Mouse (Mus musculus) urinary bladder, postnatal 10 days (tissue): ENCODE measurements around the gene Msgn1.

Experiments
- DNase-seq: peaks from one replicate; pipeline ENCODE4 v3.0.0; 2022; ENCODE audit warnings: low spot score

Msgn1 gene

DNA sequence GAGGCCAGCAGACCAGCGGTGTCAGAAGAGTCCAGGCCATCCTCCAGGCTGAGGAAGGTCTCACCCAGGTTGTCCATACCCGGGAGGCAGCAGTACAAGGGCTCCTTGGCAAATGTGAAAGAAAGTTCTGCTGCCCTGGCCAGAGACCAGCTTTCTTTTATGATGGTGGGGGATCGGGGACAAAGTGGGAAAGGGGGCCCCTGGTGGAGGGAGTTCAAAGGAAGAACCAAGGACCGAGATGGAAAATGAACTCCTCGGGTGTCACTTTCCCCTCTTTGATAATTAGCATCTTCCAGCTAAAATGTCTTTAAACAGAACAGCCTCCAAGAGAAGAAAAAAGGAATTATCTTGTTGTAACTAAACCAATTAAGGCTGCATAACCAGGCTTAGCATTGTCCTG lies at the start of gene Msgn1:
Gene Msgn1, minus strand, starts transcription at position 101 of the 400 bp plus-strand sequence.
- no peak for DNase-seq

DNA sequence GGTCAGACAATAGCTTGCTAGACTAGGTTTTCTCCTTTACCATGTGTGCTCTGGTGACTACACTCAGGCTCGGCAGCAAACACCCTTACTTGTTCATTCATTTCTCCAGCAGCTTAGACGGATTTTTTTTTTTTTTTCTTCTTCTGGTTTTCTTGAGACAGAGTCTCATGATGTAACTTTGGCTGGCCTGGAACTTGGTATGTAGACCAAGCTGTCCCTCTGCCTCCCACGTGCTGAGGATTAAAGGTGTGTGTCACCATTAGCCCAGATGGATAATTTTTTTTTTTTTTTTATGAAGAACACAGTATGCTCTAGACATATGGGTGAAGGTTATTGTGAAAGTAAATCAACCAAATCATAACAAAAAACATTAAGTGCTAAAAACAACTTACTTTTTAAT lies 41.5 kb upstream of the Msgn1 start:
- DNase-seq = no peak

DNA sequence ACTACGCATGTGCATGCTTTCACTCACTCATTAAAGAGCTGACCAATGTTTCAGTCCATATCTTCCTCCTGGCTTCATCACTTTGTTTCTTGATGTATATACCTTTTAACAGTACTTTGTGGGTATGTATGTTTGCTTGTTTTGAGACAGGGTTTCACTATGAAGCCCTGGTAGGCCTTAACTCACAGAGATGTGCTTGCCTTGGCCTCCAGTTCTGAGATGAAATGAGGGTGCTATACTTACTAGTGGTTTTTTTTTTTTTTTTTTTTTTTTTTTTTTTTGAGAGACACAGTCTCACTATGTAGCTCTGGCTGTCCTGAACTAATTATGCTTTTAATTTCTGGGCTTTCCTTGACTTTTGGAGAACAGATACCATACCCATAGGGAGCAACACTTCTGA lies 38.7 kb upstream of the Msgn1 start:
- DNase-seq = no peak

DNA sequence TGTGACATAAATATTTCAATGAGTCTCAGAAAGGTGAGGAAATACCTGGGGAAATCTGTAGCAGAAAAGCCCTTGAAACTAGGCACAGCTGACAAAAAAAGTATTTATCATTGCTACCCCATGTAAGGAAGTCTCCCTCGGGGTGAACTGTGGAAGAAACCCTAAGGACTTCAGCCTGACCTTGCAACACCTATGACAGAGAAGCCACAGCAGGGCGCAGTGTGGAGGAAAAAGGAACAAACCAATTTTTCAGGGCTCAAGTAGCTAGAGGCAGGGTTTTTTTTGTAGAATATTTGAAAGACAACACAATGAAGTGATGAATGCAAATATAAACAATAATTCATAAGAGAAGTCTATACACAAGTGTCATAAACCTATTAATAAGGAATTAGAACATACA lies 27.2 kb upstream of the Msgn1 start:
- no peak for DNase-seq

DNA sequence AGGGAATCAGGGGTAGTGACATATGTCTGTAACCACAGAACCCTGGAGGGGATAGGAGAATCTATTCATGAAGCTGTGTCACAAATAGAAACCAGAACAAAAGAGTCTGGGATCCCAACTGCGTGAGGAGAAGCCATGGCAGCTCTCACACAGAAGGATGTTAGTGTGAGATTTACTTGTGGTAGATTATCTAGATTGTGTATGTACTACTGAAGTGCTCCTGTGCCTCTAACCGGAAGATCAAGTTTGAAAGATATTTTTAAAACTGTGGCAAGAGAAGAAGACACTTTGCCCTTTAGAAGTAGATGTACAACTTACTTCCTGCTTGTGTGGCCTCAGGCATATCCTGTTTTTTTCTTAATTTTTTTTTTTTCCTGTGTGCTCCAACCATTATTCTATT lies 21.5 kb upstream of the Msgn1 start:
- no peak for DNase-seq

DNA sequence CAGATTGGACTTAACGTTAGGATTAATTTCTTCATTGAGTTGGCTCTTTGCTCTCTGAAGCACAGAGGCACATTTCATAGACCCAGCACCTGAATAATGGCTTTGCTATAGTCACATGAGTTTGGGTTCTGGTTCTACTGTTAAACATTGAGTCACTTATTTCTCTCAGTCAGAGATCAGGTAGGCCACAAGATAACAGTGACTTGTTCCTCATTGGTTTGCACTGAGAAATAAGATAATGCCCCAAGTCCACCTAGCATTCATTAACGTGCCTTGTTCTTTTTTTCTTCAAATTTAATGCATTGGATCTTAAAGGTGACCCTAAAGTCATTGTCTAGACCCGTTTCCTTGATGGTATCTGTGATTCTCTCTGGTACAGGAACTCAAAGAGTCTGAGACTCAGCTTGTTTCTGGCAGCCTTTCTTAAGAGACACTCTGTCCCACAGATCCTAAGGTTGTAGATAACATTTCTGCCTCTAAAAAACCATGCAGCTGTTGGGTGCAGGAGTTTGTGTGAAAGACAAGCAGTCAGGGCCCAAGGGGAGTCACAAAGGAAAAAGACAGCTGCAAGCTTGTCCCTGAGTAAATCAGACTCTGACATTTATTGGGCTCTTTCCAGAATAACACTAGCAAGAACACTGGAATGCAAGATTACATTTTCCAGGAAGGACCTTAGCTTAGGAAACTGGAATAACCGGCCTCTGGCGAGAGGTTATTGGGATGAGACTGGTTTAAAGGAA lies 17.9 kb upstream of the Msgn1 start:
- no peak for DNase-seq

DNA sequence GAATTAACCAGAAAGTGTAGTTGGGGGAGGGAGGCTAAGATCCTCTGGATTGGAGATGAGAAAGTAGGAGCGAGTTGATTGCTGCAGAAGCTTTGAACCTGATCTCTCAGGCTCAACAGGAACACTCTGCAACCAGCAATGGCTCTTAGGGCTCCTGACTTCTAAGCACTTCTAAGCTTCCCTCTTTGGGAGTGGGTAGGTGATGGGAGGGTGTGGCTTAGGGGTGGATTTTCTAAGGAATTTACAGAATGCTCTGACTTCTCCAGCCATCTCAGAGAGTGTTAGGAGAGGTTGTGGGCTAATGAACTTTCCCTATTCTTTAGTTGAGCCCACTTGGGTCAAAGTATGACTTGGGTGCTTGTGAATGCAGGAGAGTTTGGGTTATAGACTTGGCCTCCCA lies 17.4 kb upstream of the Msgn1 start:
- DNase-seq = no peak

DNA sequence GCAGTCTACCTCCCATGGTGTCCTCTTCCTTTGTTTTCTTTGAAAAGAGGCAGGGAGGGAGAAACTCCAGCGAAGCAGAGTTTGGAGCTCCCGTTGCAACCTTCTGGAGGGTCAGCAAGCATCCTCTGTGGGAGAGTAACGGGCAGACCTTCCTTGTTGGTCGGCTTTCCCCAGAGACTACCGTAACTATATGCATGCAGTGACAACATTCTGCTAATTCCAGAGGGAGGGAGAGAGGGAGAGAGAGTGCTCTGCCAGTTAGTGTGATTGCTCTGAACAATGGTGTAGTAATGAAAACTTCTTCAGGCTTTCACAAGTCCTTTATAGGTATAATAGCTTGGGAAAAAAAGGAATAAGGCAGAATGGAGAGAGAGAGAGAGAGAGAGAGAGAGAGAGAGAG lies 15.9 kb upstream of the Msgn1 start:
- DNase-seq = no peak

DNA sequence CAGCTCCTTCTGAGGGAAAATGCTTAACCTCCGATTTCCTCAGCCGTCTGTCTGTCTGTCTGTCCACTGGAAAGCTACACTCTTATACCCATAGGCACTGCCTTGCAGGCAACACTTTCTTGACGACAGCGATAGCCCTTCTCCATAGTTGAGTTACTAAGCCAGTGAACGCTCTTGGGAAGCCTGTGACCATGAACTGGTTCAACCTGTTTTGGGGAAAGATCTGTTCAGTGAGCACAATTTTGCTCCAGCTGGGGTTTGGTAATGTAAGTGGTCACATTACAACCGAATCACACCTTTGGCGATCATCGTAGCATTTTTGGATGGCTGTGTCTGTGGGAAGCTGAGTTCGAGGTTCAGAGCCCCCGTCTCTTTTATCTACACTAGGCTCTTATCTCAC lies 14.3 kb upstream of the Msgn1 start:
- no peak for DNase-seq

DNA sequence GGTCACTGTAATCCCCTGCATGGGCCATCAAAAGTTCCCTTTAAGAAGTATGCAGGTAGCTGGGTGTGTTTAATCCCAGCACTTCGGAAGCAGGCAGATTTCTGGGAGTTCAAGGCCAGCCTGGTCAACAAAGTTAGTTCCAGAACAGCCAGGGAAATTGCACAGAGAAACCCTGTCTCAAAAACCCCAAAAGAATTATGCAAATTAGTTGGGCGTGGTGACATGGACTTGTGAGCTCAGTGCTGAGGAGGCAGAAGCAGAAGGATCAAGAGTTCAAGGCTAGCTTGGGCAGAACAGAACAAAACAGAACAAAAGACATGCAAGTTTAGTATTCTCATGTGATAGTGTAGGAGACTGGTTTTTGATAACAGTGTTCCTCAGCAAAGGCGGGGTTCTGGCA lies 13.8 kb upstream of the Msgn1 start:
- DNase-seq = no peak

DNA sequence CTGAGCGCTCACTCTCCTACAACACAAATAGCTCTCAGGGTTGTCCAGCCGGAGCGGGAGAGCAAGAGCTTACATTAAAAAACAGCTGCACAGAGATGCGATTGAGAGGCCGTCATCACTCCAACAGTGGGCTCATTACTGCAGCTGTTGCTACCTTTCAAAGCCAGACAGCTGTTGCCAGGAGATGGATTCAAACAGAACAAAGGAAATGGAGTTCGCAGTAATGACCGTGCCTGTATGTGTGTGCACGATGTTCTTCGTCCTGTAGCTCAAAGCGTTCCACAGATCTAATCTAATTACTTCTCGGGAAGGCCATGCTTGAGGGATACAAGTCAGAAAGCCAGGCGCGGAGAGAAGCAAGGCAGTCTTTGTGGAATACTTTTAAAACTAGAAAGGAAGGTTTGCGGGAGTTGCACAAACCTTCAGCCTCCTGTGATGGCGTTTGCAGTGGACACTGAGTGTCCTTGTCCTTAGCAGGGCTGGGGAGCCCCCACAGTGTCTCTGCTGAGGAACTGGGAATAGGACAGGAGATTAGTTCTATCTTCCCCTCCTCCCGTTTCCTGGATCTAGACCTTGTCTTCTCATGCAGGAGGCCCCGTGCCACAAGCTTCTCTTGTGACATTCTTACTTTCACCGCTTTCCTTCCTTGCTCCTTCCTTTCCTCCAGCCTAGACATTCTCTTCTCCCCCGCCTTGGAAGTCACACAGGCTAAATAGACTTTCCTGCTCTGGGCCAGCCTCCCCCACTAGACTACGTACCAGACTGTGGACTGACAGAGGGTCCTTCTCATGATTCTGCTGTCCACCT lies 13.0 kb upstream of the Msgn1 start:
- DNase-seq = no peak

DNA sequence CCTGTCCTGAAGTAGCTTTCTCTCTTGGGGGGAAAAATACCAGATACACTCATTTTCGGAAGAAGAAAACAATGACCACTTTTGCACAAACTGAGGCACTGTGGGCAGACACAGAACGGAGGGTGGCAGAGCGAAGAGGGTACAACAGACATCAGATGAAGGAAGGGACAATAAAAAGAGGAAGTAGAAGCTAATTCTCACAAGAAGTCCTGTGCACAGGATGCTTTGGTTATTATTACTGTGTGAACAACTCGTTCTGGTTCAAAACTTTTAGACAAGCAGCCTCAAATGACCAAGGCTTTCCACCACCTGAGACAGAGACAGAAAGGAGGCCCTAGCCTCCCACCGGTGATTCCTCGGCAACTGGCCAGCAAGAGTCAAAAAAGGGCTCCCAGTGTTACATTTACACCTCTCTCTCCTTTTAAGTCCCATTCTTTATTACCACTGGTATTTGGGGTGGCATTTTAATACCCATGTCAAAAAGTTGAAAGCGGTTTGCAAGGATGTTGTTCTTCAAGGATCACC lies 9.0 kb upstream of the Msgn1 start:
- DNase-seq = no peak

DNA sequence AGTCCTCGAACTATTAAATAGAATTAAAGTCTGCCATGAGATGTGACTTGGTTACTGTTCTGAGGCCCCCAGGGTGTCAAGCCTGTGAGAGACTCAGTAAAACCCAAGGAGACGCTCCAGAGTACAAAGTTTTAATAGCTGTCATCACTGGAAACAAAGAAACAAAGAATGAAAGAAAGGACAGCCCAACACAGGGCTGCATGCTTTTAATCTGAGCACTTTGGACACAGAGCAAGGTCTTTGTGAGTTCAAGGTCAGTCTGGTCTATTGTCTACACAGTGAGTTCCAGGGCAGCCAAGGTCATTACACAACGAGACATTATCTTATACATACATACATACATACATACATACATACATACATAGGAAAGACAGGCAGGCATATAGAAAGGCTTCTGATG lies 7.7 kb upstream of the Msgn1 start:
- no peak for DNase-seq

DNA sequence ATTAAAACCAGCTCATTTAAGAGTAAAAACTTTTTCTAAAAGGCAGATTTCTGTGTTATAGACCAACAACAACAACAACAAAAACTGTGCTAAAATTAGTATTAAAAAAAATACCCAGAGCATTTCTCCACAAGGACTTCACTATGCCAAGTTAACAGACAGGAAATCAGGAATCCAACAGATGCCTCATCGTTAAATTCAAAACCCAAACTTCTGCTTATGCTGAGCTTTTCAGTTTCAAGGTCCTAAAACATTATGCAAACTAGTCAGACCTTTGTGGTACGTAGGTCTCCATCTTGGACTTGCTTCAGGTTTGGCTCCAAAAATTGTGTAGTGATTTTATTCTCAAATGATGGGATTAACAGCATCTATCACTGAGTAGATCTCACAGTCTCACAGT lies 6.8 kb upstream of the Msgn1 start:
- DNase-seq = no peak

DNA sequence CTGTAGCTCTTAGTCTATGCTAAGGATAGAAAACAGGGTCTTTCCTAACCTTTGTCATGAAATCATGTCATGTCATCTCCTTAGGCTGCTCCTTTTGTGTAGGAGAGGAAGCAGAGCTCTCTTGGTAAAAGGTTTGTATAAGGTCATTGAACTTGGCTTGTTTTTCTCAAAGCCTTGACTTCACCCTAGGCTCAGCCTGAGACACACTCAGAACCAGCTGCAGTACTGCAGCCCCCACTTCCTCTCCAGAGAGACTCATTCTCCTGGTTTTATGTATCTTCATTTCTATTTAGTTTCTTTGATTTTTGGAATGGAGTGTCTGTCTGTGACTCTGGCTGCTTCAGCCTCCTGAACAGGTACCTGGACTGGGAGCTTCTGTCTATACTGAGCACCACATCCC lies 6.0 kb upstream of the Msgn1 start:
- no peak for DNase-seq

DNA sequence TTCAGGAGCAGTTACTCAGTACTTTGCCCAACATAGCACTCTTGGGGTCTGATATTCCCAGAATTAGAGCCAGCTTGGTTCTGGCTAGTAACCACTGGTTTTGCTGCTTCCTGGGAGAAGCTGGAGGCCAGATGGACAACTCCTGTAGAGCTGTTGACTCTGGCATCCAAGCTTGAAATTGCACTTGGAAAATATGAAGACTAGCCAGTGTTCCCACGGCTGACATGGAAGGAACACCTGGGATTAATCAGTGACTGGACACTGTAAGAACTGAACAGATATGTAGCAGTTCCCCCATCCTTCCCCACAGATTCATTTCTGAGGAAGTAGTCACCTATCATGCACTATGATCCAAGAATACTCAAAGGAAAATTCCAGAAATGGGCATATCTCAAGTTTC lies 4.1 kb upstream of the Msgn1 start:
- DNase-seq = no peak

DNA sequence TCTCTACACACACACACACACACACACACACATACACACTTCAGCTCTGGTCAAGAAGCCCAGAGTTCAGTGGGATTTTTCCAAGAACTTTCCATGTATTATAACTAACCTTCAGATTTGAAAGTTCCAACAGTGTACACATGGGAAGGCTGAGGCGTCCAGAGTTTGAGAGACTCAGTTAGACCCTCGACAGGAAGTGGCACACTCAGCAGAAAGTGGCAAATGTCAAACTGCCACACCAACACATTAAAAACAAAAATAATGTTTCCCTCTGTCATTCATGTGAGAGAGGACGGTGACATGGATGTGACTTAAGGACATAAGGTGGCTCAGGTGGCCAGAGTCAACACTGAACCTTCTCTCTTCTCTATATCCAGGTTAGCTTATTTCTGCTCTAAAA lies 1.6 kb upstream of the Msgn1 start:
- no peak for DNase-seq

DNA sequence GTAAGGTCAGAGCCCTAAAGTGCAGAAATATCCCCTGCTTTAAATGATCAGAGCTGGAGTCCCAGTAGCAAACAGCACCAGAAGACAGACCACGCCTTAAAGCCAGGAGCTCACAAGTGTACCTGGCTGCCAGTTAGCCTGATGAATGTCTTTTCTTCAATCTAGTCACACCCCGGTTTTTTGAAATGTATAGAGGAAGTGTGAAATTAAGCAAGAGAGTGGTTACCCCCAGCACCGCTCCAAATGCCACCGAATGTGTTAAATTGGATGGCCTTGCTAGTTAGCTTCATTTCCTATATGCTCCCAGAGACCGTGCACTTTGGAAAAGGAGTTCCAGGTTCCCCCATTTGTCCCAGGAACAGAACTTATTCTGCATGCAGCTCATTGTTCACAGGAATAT lies 864 bp upstream of the Msgn1 start:
- DNase-seq = no peak

DNA sequence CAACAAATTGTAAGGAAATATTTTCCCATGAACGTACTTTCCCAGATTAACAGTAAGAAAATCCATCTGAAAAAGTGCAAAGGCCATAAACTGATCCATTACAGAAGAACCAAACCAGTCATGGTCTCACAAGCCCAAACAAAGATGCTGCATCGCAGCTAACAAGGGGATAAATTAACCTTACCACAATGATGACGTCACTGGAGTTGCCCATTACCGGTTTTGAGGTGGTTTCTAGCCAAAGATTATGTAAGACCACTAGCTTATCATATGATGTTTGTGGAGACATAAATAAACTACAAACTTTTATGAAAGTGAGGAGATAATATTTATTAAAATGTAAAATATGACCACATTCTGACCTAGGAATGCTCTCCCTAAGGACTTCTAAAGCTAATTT lies 2.5 kb downstream of the Msgn1 start:
- no peak for DNase-seq

DNA sequence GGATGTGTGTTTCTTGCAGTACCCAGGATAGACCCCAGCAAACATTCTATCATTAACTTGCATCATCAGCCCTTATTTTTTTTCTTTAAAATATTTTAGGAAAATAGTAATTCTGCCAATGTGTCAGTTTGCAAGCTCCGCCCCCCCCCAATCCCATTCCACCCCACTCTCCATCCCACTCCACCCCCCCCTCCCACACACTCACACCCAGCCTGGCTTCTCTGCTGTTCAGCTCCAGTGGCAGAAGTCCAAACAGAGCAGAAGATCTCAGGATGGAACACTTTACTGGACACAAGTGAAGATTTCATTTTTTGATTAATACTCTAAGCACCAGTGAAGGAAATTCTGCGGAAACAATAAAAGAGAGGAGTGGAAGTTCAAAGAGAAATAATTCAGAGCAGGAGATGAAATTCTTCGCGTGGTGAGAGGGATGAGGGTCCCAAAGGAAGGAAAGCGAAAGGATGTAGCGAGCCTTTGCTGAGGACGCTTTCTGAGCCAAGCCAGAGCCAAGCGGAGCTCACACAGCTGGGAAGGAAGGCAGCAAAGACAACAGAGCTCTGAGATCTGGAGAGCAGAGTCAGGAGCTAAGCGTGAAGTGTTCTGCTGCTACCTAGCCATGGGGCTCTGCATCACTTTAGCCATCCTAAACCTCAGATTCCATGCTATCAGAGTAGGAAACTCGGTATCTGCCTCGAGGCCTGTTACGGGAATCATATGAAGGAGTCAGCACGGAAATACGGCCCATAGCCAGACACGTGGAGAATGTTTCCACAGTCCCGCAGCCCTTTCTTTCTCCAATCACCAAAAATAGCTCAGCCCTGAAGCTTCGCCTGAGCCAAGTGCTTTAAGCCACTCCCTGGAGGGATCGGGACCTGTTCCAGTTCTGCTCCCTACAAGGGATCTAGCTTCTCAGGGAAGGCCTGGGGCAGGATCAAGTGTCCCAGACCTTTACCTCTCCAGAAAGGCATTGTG lies 4.8 kb downstream of the Msgn1 start:
- DNase-seq = no peak

DNA sequence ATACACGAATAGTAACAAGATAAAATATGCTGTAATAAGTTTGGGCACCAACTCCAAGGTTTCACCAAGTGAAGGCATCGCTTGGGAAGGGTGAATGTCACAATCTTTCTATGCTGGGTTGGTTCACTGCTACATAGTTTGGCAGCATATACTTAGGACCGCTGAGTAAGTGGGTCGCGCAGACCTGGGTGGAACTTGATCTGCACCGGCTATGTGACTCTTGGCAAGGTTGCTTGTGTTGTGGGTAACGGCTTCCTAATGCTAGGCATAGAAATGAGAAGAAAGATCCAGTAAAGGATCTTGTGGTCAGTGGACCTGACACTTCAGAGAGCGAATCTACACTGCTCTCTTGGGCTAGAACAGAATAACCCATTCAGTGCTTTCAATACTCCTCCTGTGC lies 6.3 kb downstream of the Msgn1 start:
- no peak for DNase-seq

DNA sequence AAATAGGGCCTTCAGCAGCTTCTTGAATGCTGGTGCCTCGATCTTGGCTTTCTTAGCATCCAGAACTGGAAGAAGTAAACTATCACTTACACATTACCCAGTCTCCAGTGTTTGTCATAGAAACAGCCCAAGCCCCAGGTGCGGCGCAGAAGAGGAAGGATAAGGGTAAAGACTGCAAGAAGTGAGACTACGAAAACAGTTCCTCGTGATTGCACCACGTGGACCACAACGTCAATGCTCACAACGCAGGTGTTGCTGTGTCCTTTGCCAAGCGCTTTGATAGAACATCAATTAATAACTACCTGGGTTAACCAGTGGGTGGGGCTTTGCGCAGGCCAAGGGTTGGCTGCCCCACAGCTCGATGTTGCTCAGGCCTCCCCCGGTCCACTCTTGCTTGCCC lies 8.1 kb downstream of the Msgn1 start:
- no peak for DNase-seq
